Mouse (Mus musculus) myocyte (in vitro differentiated cells): ENCODE results near the gene Nat8f3.
"Not testable (repeated sequence)": the region's sequence is repeated elsewhere in the genome, so short reads cannot be mapped to it uniquely, and the experiment has no call there.

Source experiments
- CEBPB ChIP-seq: IDR thresholded peaks from 2 replicates; pipeline ENCODE4 v1.6.1; 2011; ENCODE audit warnings: mild to moderate bottlenecking, moderate library complexity; ENCODE audit not compliant: poor library complexity, insufficient read depth, severe bottlenecking
- E2F4 ChIP-seq: IDR thresholded peaks from one replicate; pipeline ENCODE4 v1.6.1; 2011; ENCODE audit warnings: mild to moderate bottlenecking, control low read depth, moderate library complexity; ENCODE audit not compliant: insufficient read depth
- MAX ChIP-seq: IDR thresholded peaks from one replicate; pipeline ENCODE4 v1.6.1; 2011; ENCODE audit warnings: low read depth, mild to moderate bottlenecking, control low read depth
- MYOD1 ChIP-seq, 3 experiments: IDR thresholded peaks; one replicate each; pipeline ENCODE4 v1.6.1; 2011; ENCODE audit warnings: control low read depth in 2 of 3, low read depth in 2 of 3, mild to moderate bottlenecking in 2 of 3, moderate library complexity in 1 of 3; ENCODE audit not compliant: insufficient read length in 2 of 3, control insufficient read depth in 1 of 3
- POLR2A ChIP-seq: IDR thresholded peaks from one replicate; pipeline ENCODE4 v1.6.1; 2011; ENCODE audit warnings: low read depth, mild to moderate bottlenecking, control low read depth, moderate library complexity; ENCODE audit not compliant: insufficient read length
- POLR2AphosphoS2 ChIP-seq: IDR thresholded peaks from one replicate; pipeline ENCODE4 v1.6.1; 2011; ENCODE audit warnings: low read depth, control low read depth; ENCODE audit not compliant: insufficient read length
- SRF ChIP-seq: IDR thresholded peaks from one replicate; pipeline ENCODE4 v1.6.1; 2011; ENCODE audit warnings: low read depth; ENCODE audit not compliant: control insufficient read depth, insufficient read length
- TCF12 ChIP-seq: IDR thresholded peaks from one replicate; pipeline ENCODE4 v1.6.1; 2011; ENCODE audit warnings: mild to moderate bottlenecking, control low read depth; ENCODE audit not compliant: poor library complexity, insufficient read depth, severe bottlenecking
- TCF3 ChIP-seq: IDR thresholded peaks from one replicate; pipeline ENCODE4 v1.6.1; 2011; ENCODE audit warnings: low read depth, control low read depth; ENCODE audit not compliant: insufficient read length
- USF1 ChIP-seq: IDR thresholded peaks from one replicate; pipeline ENCODE4 v1.6.1; 2011; ENCODE audit warnings: low read depth, mild to moderate bottlenecking, control low read depth, moderate library complexity

DNA sequence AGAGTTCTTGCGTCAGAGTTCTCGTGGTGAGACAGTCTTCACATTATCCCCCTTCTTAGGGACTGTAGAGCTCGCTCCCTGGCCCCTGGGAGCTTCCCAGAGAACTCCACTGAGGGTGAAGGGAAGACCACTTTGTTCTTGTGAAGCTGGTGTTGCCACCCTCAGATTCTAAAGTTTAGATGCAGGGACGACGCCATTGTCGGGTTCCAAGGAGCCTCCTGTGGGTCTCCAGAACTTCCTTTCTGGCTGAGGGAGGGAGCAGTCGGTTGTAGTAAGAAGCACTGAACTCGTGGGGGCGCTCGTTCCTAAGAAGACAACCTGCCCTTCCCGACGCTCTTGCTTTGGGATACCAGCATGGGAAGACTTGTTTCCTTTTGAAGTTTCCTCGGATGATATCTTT lies at the start of gene Nat8f3:
- TF ChIP-seq POLR2A; MYOD1 (IDR thresholded peaks at IDR 0.05; ENCODE audit: control insufficient read depth in 1 of 3, insufficient read length in 2 of 3, low read depth in 2 of 3); E2F4; SRF; USF1; MAX; TCF3; POLR2AphosphoS2; CEBPB; TCF12: not testable (repeated sequence)
